Mouse (Mus musculus): Measurements from ENCODE around the gene Shb. TPM values are rescaled to one million over a fixed set of nuclear protein-coding genes. Genes with fewer than 3 reads are reported as not detected.

The Shb gene
- 11.4 and 11.9 TPM in 2 replicates for polyA plus RNA-seq (2011; ENCODE audit: insufficient read length, low read depth, missing spikeins)

DNA sequence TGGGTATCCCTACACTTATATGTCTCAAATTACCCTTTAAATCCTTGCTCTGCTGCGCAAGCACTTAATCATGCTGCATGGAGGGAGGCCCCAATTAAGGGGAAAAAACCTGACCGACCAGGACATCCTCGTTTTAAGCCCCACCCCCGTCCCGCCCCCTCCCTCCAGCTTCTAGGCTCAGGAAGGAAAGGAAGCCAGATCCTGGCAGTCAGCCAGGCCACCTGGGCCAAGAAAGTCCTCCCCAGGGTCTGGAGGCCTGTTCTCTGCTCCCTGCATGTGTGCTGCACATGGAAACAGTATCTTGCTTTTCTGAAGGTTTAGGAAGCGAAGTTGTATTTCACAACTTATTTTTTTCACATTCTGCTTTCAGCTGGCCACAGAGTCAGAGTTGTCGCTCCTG is at the start of gene Shb:
Gene Shb (minus strand): TSS at position 96 of the 400 bp plus-strand sequence.
- H3K27ac ChIP-seq (ENCODE audit: insufficient read depth, low read length): no peak within 1 kb of the TSS
- H3K4me3 ChIP-seq (ENCODE audit: insufficient read depth, low read length): peak within 1 kb of the TSS; percentile 45
- H3K4me1 ChIP-seq (ENCODE audit: control insufficient read depth, insufficient read depth, low read length): peaks cover 3% of the 10 kb centered on the region; the same call in 1 of the 2 replicates
- TF ChIP-seq CTCF (IDR thresholded peaks at IDR 0.05; ENCODE audit: borderline replicate concordance, insufficient read depth, low read length) (no peak), POLR2A (IDR thresholded peaks at IDR 0.05; ENCODE audit: low read depth, low read length) (no peak)

DNA sequence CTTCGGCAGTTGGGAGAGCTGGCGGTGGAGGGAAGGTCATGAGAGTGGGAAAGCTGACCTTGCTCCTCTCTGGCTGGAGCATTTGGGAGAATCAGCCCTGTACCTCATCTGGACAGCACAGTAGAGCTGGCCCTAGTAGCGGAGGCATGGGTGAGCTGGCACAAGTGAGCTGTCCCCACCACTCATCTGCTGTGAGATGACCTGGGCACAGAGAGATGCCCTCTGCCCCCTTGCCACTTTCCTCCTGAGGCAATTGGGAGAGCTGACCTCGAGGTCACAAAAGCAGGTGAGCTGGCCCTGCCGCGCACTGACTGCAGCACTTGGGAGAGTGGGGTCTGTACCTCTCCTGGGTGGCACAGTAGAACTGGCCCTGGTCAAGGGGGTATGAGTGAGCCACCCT is 48.8 kb upstream of the Shb start:
- no peak overlapping the region for H3K4me3 ChIP-seq (ENCODE audit: insufficient read depth, low read length)
- no peak overlapping the region for H3K27ac ChIP-seq (ENCODE audit: insufficient read depth, low read length)
- no peaks in the 10 kb centered on the region for H3K4me1 ChIP-seq (ENCODE audit: control insufficient read depth, insufficient read depth, low read length)
- no peak for TF ChIP-seq CTCF (IDR thresholded peaks at IDR 0.05; ENCODE audit: borderline replicate concordance, insufficient read depth, low read length)
- no peak for TF ChIP-seq POLR2A (IDR thresholded peaks at IDR 0.05; ENCODE audit: low read depth, low read length)

DNA sequence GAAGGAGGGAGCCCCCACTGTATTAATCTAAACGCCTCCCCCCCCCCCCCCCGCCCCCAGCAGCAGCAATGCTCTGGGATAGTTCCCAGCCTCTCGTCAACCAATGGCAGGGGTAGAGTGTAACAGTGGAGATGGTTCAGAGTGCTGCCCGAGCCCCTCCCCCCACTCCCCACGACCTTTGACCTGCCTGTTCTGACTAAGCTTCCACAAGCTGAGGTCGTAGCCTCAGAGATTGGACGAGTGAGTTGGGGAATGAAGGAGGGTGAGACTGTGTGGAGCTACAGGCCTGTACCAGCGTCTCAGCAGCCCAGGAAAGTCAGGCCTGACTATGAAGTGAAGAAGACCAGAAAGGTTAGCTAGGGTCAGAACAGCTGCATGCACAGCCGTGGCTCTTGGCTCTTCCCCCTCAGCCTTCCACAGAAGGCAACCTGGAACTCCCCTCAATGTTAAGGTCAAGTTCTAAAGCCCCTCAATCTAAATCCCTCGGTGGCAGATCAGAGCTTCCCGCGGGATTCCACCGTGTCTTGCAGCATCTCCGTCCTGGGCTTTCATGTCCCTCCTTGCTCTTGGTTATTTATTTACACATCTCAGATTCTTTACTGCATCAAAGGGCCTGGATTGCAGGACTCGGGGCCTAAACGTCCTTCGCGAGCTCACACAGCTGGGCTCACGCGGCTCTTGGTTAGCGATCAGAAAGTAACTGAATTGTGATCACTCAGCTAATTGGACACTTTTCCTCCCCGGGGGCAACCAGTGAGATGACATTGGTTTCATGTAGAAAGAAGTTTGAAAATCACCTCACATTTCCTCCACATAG is 46.5 kb upstream of the Shb start:
- Histone ChIP-seq H3K4me1 (ENCODE audit: control insufficient read depth, insufficient read depth, low read length) (no peaks in the 10 kb centered on the region), H3K27ac (ENCODE audit: insufficient read depth, low read length) (no peak overlapping the region), H3K4me3 (ENCODE audit: insufficient read depth, low read length) (no peak overlapping the region)
- TF ChIP-seq CTCF (IDR thresholded peaks at IDR 0.05; ENCODE audit: borderline replicate concordance, insufficient read depth, low read length): no peak
- no peak for TF ChIP-seq POLR2A (IDR thresholded peaks at IDR 0.05; ENCODE audit: low read depth, low read length)

DNA sequence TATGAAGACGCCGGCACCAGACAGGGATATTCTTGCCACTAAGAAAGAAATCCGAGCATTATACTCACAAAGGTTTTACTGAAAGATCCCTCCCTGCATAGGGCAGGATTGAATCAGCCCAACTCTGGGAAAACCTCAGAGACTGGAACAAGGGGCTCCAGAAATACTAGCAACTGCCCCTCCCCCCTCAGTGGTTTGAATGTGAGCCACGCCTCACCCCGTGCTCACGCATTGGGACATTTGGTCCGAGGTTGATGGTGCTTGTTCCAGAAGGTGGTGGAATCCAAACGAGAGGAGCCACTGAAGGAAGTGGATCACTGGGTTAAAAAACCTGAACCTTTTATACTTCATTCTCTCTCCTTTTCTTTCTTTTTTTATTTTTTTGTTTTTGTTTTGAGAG is 45.4 kb upstream of the Shb start:
- no peaks in the 10 kb centered on the region for H3K4me1 ChIP-seq (ENCODE audit: control insufficient read depth, insufficient read depth, low read length)
- TF ChIP-seq POLR2A (IDR thresholded peaks at IDR 0.05; ENCODE audit: low read depth, low read length) (no peak), CTCF (IDR thresholded peaks at IDR 0.05; ENCODE audit: borderline replicate concordance, insufficient read depth, low read length) (no peak)
- H3K27ac ChIP-seq (ENCODE audit: insufficient read depth, low read length): no peak overlapping the region
- H3K4me3 ChIP-seq (ENCODE audit: insufficient read depth, low read length): no peak overlapping the region

DNA sequence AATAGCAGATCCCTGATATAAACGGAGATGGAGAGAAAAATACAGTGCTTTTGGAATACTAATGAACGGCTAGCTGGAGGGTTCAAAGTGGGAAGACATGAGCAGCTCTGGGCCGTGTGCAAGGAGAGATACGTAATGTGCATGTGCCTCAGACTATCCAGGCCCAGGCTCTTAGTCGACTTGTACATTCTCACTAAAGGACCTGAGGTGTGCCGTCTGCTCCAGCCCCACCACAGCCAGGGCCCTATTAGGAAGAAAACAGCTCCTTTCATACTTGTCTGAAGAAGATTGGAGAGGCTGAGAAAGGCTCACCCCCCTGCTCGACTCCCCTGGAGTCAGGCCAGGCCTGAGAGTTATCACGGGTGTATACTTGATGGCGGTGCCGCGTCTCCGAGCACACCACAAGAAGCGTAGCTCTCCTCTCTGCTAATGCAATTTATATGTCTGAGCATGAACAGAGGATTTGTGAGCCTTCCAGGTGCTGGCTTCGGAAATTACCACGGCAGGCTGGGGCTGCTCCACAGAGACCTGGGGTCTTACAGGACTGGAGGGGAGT is 42.4 kb upstream of the Shb start:
- no peaks in the 10 kb centered on the region for H3K4me1 ChIP-seq (ENCODE audit: control insufficient read depth, insufficient read depth, low read length)
- TF ChIP-seq POLR2A (IDR thresholded peaks at IDR 0.05; ENCODE audit: low read depth, low read length) (no peak), CTCF (IDR thresholded peaks at IDR 0.05; ENCODE audit: borderline replicate concordance, insufficient read depth, low read length) (no peak)
- H3K27ac ChIP-seq (ENCODE audit: insufficient read depth, low read length): no peak overlapping the region
- H3K4me3 ChIP-seq (ENCODE audit: insufficient read depth, low read length): no peak overlapping the region

DNA sequence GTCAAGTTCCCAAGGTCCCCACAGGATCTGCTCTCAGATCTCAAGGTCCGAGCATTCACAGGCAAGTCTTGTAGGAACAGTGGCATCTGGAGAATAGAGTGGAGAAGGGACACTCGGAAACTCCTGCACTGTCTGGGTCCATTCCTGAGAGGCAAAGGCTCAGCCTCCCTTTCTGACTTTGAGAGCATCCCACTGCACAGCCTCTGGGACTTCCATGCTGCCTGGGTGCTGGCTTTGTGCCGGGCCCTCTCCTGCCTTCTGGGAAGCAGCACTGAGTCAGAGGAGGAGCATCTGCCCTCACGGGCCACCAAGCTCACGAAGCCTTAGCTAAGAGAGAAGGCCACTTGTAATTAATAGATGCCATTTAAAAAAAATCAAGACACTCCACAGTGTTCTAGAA is 37.3 kb upstream of the Shb start:
- H3K4me1 ChIP-seq (ENCODE audit: control insufficient read depth, insufficient read depth, low read length): no peaks in the 10 kb centered on the region
- H3K27ac ChIP-seq (ENCODE audit: insufficient read depth, low read length): no peak overlapping the region
- no peak overlapping the region for H3K4me3 ChIP-seq (ENCODE audit: insufficient read depth, low read length)
- TF ChIP-seq POLR2A (IDR thresholded peaks at IDR 0.05; ENCODE audit: low read depth, low read length) (no peak), CTCF (IDR thresholded peaks at IDR 0.05; ENCODE audit: borderline replicate concordance, insufficient read depth, low read length) (no peak)

DNA sequence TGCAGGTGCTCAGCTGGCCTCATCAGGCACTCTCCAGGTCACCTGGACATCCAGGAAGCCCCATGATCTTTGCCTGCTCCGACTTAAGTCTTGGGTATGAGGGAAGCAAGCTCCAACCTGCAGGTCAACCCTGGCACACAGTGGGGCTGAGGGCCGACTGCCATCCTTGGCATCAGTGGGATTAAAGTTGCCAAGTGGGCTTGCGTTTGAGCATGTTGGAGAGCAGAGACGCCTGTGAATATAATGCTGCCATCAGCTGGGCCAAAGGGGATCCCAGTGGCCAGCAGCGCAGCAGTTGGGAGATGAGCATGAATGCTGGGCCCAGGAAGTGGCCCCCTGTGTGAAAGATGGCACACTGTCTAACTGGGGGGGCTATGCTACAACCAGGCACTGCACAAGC is 25.9 kb upstream of the Shb start:
- no peaks in the 10 kb centered on the region for H3K4me1 ChIP-seq (ENCODE audit: control insufficient read depth, insufficient read depth, low read length)
- no peak overlapping the region for H3K4me3 ChIP-seq (ENCODE audit: insufficient read depth, low read length)
- H3K27ac ChIP-seq (ENCODE audit: insufficient read depth, low read length): no peak overlapping the region
- TF ChIP-seq CTCF (IDR thresholded peaks at IDR 0.05; ENCODE audit: borderline replicate concordance, insufficient read depth, low read length): no peak
- no peak for TF ChIP-seq POLR2A (IDR thresholded peaks at IDR 0.05; ENCODE audit: low read depth, low read length)

DNA sequence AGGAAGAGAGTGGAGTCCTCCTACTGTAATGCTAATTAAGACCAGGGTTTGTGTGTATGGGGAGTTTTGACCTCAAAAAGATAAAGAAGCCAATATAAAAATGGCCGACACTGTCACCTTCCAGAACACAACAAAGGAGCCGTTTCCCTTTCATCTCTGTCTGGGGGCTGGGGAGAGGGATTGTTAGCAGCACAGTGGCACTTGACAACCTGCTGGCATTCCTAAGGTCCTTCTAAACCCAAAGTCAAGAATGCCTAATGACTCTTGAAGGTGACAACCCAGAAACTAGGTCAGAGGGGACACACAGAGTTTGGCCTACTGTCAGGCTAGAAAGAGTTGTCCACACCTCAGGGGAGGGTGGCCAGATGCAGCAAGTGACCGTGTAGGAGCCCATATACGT is 20.3 kb upstream of the Shb start:
- no peaks in the 10 kb centered on the region for H3K4me1 ChIP-seq (ENCODE audit: control insufficient read depth, insufficient read depth, low read length)
- no peak overlapping the region for H3K4me3 ChIP-seq (ENCODE audit: insufficient read depth, low read length)
- H3K27ac ChIP-seq (ENCODE audit: insufficient read depth, low read length): no peak overlapping the region
- TF ChIP-seq POLR2A (IDR thresholded peaks at IDR 0.05; ENCODE audit: low read depth, low read length) (no peak), CTCF (IDR thresholded peaks at IDR 0.05; ENCODE audit: borderline replicate concordance, insufficient read depth, low read length) (no peak)

DNA sequence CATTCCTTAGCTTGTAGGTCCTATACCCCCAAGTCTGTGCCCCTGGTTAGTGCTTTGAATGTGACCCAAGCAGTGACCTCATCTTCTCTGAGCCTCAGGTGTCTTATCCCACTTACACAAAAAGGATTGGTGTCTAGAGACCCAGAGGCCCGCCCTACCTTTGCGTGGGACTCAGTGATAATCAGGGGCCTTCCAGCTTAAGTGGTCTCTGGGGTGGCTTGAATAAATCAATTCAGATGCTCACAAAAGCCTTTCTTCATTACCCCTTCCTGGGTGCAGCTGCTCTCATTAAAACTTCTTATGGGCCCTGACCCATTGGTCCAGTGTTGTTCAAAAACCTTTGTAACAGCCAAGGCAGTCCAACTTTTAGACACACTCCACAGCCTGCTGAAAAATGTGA is 18.7 kb upstream of the Shb start:
- Histone ChIP-seq H3K4me1 (ENCODE audit: control insufficient read depth, insufficient read depth, low read length) (no peaks in the 10 kb centered on the region), H3K4me3 (ENCODE audit: insufficient read depth, low read length) (no peak overlapping the region), H3K27ac (ENCODE audit: insufficient read depth, low read length) (no peak overlapping the region)
- TF ChIP-seq CTCF (IDR thresholded peaks at IDR 0.05; ENCODE audit: borderline replicate concordance, insufficient read depth, low read length) (no peak), POLR2A (IDR thresholded peaks at IDR 0.05; ENCODE audit: low read depth, low read length) (no peak)

DNA sequence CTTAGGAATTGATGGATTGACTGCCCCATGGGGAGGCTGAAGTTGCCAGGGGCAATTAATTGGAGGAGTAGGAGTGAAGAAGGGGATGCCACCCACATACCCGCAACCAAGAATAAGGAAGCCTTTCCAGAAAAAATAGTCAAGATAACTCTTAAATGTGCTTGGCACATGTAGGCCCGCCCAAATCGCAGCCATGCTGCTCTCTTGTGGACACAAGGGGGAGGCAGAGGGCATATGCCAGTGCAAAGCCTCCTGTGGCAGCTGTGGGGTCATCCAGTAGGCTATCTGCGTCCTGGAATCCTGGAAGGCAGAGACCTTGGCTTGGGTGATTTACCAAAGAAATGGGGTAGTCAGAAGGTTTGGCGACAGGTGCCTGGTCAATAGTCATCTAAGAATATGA is 17.2 kb upstream of the Shb start:
- Histone ChIP-seq H3K27ac (ENCODE audit: insufficient read depth, low read length) (no peak overlapping the region), H3K4me3 (ENCODE audit: insufficient read depth, low read length) (no peak overlapping the region), H3K4me1 (ENCODE audit: control insufficient read depth, insufficient read depth, low read length) (no peaks in the 10 kb centered on the region)
- no peak for TF ChIP-seq POLR2A (IDR thresholded peaks at IDR 0.05; ENCODE audit: low read depth, low read length)
- TF ChIP-seq CTCF (IDR thresholded peaks at IDR 0.05; ENCODE audit: borderline replicate concordance, insufficient read depth, low read length): peak; percentile 38; the same call in 1 of the 2 replicates

Data from embryonic fibroblast, embryonic 13.5 days (primary cell).